ENCODE assay signal across 15 mouse cellular contexts in the genomic region with DNA sequence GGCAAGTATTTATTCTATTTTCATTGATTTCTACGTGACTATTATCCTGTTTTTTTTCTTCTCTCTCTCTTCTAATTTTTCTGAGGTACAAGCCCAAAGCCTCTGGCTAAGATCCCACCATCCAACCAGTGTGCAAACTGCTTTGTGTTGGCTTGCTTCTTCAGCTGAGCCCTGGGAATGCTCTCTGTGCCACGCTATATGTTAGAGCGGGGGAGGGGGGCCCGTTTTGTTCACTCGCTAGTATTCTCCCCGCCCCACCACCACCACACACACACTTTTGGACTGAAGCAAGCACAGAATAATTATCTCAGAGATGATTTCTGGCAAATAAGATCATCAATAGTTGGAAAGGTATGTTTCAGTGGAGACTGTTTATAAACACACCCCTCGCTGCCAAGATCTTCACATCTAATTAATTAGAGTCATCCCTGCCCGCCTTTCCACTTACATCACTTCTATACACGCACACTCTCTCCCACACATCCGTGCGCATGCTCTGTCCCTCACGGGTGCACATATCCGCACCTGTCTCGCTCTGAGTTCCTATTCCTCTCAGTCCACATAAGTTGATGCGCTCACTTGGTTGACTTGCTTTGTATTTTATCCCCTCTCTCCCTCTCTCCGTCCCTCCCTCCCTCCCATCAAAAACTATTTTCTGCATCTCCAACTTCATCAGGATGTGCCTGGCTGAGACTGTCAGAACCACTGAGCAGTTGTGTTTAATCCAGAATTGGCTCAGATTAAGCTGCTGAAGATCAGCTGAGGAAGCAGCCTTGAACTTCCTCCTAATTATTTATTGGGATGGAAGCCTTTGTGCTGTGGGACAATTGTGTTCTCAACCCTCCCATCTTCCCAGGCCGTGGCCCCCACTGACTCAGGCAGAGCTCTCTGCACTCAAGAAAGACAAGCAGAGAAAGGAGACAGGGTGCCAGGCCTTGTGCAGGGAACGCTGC.
DNase-seq lines count a peak whose midpoint lies in the region; ATAC-seq lines count a peak whose summit lies in the region.
"Had no signal": no experiment of that assay in that cellular context is flagged by ENCODE, and none has a peak within 500 bp of the region (broad histone marks: within the 10 kb centered on the region; RNA-seq: fewer than 3 reads in every experiment).

No protein-coding gene starts in this region.

- ATAC-seq in forebrain, embryonic 12.5 days (ENCODE audit: low FRiP score), result peak; percentile 75
- ATAC-seq in hindbrain, embryonic 16.5 days, result peak; percentile 80
- no peak for ATAC-seq in kidney, embryonic 14.5 days (ENCODE audit: low FRiP score, low TSS enrichment)

- DNase-seq in embryo, embryonic 10.5 days (ENCODE audit: low spot score), result peak; percentile 33
- no peak for DNase-seq in embryo, embryonic 10 days (ENCODE audit: low spot score)
- peak; percentile 64 for DNase-seq in Muller cell, postnatal 12 days (ENCODE audit: inconsistent ontology term)
- no peak for DNase-seq in kidney, postnatal 10 days
- no peak for DNase-seq in ovary, postnatal 14 days (ENCODE audit: low spot score)
- DNase-seq: adrenal gland, postnatal 10 days; gastrocnemius, postnatal 10 days; kidney, adult 11 months; kidney, postnatal 4 days; liver; lung, adult 2 months had no signal

- no peaks in the 10 kb centered on the region for H3K36me3 ChIP-seq in forebrain, embryonic 12.5 days (replicated peaks)
- H3K36me3 ChIP-seq in hindbrain, embryonic 16.5 days (ENCODE audit: control insufficient read depth, insufficient read depth, low read length), result no peaks in the 10 kb centered on the region
- no peaks in the 10 kb centered on the region for H3K36me3 ChIP-seq in kidney, embryonic 14.5 days (ENCODE audit: control insufficient read depth, insufficient read depth, low read length)
- H3K36me3 ChIP-seq: heart, embryonic 10.5 days had no signal

- H3K4me2 ChIP-seq in forebrain, embryonic 12.5 days, result 0 out of 2 replicates have a peak overlapping the region, but pooled peaks have one; percentile 4
- H3K4me2 ChIP-seq in hindbrain, embryonic 16.5 days (ENCODE audit: low read length), result peak overlapping the region; percentile 33
- H3K4me2 ChIP-seq in kidney, embryonic 14.5 days (replicated peaks; ENCODE audit: low read depth, low read length), result no peak overlapping the region

- WGBS in forebrain, embryonic 12.5 days, result 59% methylated on average over 18 of the region's 18 CpGs
- WGBS in hindbrain, embryonic 16.5 days, result 52% methylated on average over 18 of the region's 18 CpGs
- WGBS in kidney, embryonic 14.5 days, result 84% methylated on average over 18 of the region's 18 CpGs

- H3K27me3 ChIP-seq in forebrain, embryonic 12.5 days, result peaks cover 6% of the 10 kb centered on the region; the same call in 1 of the 2 replicates
- no peaks in the 10 kb centered on the region for H3K27me3 ChIP-seq in hindbrain, embryonic 16.5 days (replicated peaks; ENCODE audit: control insufficient read depth, insufficient read depth, low read length)
- no peaks in the 10 kb centered on the region for H3K27me3 ChIP-seq in kidney, embryonic 14.5 days (ENCODE audit: control insufficient read depth, insufficient read depth, low read length)

- no peak overlapping the region for H3K4me3 ChIP-seq in forebrain, embryonic 12.5 days (replicated peaks)
- no peak overlapping the region for H3K4me3 ChIP-seq in hindbrain, embryonic 16.5 days (ENCODE audit: low read length)
- no peak overlapping the region for H3K4me3 ChIP-seq in kidney, embryonic 14.5 days (ENCODE audit: low read length)
- H3K4me3 ChIP-seq: heart, embryonic 10.5 days had no signal

- H3K27ac ChIP-seq in forebrain, embryonic 12.5 days, result no peak overlapping the region
- H3K27ac ChIP-seq in hindbrain, embryonic 16.5 days (ENCODE audit: low read depth, low read length), result peak overlapping the region; percentile 12; the same call in 1 of the 2 replicates
- no peak overlapping the region for H3K27ac ChIP-seq in kidney, embryonic 14.5 days (ENCODE audit: low read depth, low read length)
- H3K27ac ChIP-seq: heart, embryonic 10.5 days had no signal

- peaks cover 13% of the 10 kb centered on the region for H3K4me1 ChIP-seq in forebrain, embryonic 12.5 days
- H3K4me1 ChIP-seq in hindbrain, embryonic 16.5 days (ENCODE audit: control insufficient read depth, insufficient read depth, low read depth, low read length), result peaks cover 6% of the 10 kb centered on the region; the same call in 1 of the 2 replicates
- no peaks in the 10 kb centered on the region for H3K4me1 ChIP-seq in kidney, embryonic 14.5 days (ENCODE audit: control insufficient read depth, insufficient read depth, low read length)
- H3K4me1 ChIP-seq: heart, embryonic 10.5 days had no signal

- H3K9ac ChIP-seq in forebrain, embryonic 12.5 days, result no peak overlapping the region
- H3K9ac ChIP-seq in hindbrain, embryonic 16.5 days (ENCODE audit: low read depth, low read length), result no peak overlapping the region
- H3K9ac ChIP-seq in kidney, embryonic 14.5 days (ENCODE audit: low read depth, low read length), result no peak overlapping the region

- H3K9me3 ChIP-seq in forebrain, embryonic 12.5 days, result no peaks in the 10 kb centered on the region
- H3K9me3 ChIP-seq in hindbrain, embryonic 16.5 days (ENCODE audit: control insufficient read depth, low read length), result no peaks in the 10 kb centered on the region
- H3K9me3 ChIP-seq in kidney, embryonic 14.5 days (ENCODE audit: control insufficient read depth, low read length), result no peaks in the 10 kb centered on the region
- H3K9me3 ChIP-seq: heart, embryonic 10.5 days had no signal

Comparison
In these comparisons a context has a peak if more than half of its experiments do, and no peak if none do; other contexts are left out.
1. DNase-seq: peak in embryo, embryonic 10.5 days (single experiment) and Muller cell, postnatal 12 days (single experiment); none in embryo, embryonic 10 days (single experiment), kidney, postnatal 10 days (single experiment) and ovary, postnatal 14 days (single experiment).